Mouse (Mus musculus) embryonic facial prominence, embryonic 11.5 days (tissue): ENCODE results near the gene H2-Eb2. TPM values are rescaled to one million over a fixed set of nuclear protein-coding genes. Genes with fewer than 3 reads are reported as not detected.

ENCODE experiments used
- ATAC-seq: fragments of 200-750 bp; cut with Nextera tagmentation; replicated peaks from 2 replicates; pipeline ENCODE4 v1.8.0; 2017; ENCODE audit warnings: low read depth; ENCODE audit not compliant: insufficient number of reproducible peaks, low FRiP score, low TSS enrichment
- DNase-seq: peaks from one replicate; pipeline ENCODE4 v3.0.0-alpha.2; 2015; ENCODE audit warnings: low spot score
- H3K27ac ChIP-seq: fragments of 300-500 bp; sonication (generic); replicated peaks from 2 replicates; pipeline ENCODE4 v1.5.1; 2014; ENCODE audit warnings: mild to moderate bottlenecking, low read depth, low read length, control low read depth
- H3K27me3 ChIP-seq: fragments of 300-500 bp; sonication (generic); 2 replicates; pipeline ENCODE4 v1.6.1; 2014; ENCODE audit warnings: mild to moderate bottlenecking, low read length, moderate library complexity, mixed read lengths; ENCODE audit not compliant: control insufficient read depth, insufficient read depth
- H3K36me3 ChIP-seq: fragments of 300-500 bp; sonication (generic); replicated peaks from 2 replicates; pipeline ENCODE4 v1.6.1; 2014; ENCODE audit warnings: low read depth, mild to moderate bottlenecking, low read length, moderate library complexity, mixed read lengths; ENCODE audit not compliant: control insufficient read depth, insufficient read depth
- H3K4me1 ChIP-seq: fragments of 300-500 bp; sonication (generic); 2 replicates; pipeline ENCODE4 v1.6.1; 2014; ENCODE audit warnings: low read length, mixed read lengths; ENCODE audit not compliant: control insufficient read depth, insufficient read depth
- H3K4me2 ChIP-seq: fragments of 300-500 bp; sonication (generic); 2 replicates; pipeline ENCODE4 v1.6.1; 2014; ENCODE audit warnings: low read depth, mild to moderate bottlenecking, control low read depth, low read length, moderate library complexity
- H3K4me3 ChIP-seq: fragments of 300-500 bp; sonication (generic); 2 replicates; pipeline ENCODE4 v1.5.1; 2014; ENCODE audit warnings: low read depth, low read length, control low read depth
- H3K9ac ChIP-seq: fragments of 300-500 bp; sonication (generic); replicated peaks from 2 replicates; pipeline ENCODE4 v1.6.1; 2014; ENCODE audit warnings: mild to moderate bottlenecking, control low read depth, low read length
- H3K9me3 ChIP-seq: fragments of 300-500 bp; sonication (generic); replicated peaks from 2 replicates; pipeline ENCODE4 v1.6.1; 2016; ENCODE audit warnings: mild to moderate bottlenecking, low read length, inconsistent platforms, mixed read lengths; ENCODE audit not compliant: control insufficient read depth
- WGBS: fragments of 180-500 bp; shearing (Covaris S2); extraction: QIAGEN DNeasy Blood & Tissue Kit; methylation state at CpG from one replicate; pipeline ENCODE4 v1.1.7; 2014; 5-methylcytosine and 5-hydroxymethylcytosine counted together
- polyA plus RNA-seq: library from polyadenylated mRNA; unstranded; fragments of >200 nt; fragmentation: Nextera tagmentation; extraction: Ambion mirVana; gene quantifications from 2 replicates; pipeline ENCODE4 v1.2.1, GENCODE M21; 2014

H2-Eb2 gene
- polyA plus RNA-seq, 1 experiment from 2014 or later: not detected

DNA sequence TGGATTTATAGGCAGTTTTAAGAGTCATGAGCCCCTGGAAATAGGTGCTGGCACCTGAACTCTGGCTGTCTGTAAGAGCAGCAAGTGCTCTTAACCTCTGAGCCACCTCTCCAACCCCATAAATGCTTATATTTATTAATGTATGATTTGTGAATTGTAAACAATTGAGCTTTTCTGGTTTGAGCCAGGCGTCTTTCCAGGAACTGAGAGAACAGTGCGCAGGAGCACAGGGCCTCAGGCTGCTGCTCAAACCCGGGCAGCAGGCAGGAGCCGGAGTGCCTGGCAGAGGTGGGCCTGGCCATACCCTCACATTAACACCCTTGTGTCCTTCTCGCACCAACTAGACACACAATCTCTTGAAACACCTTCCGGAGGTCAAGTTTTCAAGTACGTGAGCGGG lies 25.4 kb upstream of the H2-Eb2 start:
- H3K9ac ChIP-seq: no peak overlapping the region
- H3K36me3 ChIP-seq: no peaks in the 10 kb centered on the region
- DNase-seq: no peak
- no peaks in the 10 kb centered on the region for H3K4me1 ChIP-seq
- no peak for ATAC-seq
- no peak overlapping the region for H3K4me2 ChIP-seq
- no peak overlapping the region for H3K27ac ChIP-seq
- H3K9me3 ChIP-seq: no peaks in the 10 kb centered on the region
- no peak overlapping the region for H3K4me3 ChIP-seq
- no peaks in the 10 kb centered on the region for H3K27me3 ChIP-seq
- WGBS: 86% methylated on average over 8 of the region's 8 CpGs

DNA sequence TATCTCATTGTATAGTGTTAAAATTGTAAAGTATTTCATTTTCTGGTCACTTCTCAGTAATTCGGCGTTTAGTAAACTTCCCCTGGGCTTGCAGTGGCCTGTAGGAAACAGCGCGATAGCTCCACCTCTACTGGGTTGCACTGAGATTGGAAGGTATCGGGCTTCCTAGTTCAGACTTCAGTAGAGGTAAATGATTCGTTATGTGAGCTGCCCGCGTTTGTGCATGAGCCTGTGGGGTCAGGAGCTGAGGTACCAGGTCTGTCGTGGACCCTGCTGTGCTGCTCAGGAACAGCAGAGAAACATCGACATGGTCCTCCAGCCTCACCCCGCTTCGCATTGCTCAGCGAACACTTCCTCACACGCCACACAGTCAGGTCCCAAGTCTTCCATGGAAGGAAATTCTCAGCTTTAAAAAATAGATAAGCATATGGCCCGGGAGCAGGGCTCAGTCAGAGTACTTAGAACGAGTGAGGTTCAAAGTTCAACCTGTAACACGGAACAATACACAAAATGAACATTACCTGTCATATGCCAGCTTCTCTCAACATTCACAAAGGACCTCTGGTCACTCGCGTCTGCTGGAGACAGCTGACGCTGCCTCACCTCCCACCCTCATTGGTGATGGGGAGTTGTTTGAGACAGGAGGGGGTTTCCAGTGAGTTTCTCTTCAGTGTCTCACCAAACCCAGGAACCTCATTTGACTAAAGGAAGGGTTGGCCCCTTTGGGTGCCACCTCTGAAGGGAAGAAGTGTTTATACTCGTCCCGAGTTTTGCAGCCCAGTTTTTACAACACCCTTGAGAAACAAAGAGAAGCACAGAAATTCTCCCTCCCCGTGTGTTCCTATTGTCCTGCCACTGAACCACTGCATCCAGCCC lies 24.5 kb upstream of the H2-Eb2 start:
- H3K4me3 ChIP-seq: no peak overlapping the region
- no peak for ATAC-seq
- WGBS: 78% methylated on average over 23 of the region's 23 CpGs
- no peaks in the 10 kb centered on the region for H3K4me1 ChIP-seq
- H3K9me3 ChIP-seq: no peaks in the 10 kb centered on the region
- no peaks in the 10 kb centered on the region for H3K27me3 ChIP-seq
- H3K36me3 ChIP-seq: no peaks in the 10 kb centered on the region
- H3K9ac ChIP-seq: no peak overlapping the region
- no peak overlapping the region for H3K4me2 ChIP-seq
- DNase-seq: no peak
- H3K27ac ChIP-seq: no peak overlapping the region

DNA sequence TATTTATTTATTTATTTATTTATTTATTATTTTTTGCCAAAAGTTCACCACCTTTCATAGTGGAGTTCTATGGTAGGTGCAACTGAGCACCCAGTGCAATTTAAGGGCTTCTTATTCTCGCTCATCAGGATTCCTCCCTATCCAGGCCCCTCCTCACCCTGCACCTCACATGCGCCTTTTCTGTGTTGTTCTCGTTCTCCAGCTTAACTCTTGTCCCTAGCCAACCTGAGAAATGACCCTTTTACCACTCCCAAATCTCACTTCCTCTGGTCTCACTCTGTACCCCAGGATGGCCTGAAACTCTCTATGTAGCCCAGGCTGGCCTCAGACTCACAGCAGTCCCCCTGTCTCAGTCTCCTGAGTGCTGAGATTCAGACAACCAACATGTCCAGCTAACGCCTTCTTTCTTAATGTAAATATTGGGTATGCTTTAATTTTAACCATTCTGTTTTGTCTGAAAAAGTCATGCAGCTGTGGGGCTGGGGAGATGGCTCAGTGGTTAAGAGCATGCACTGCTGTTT lies 23.7 kb upstream of the H2-Eb2 start:
- no peak for ATAC-seq
- H3K4me2 ChIP-seq: no peak overlapping the region
- H3K9me3 ChIP-seq: no peaks in the 10 kb centered on the region
- H3K27me3 ChIP-seq: no peaks in the 10 kb centered on the region
- 88% methylated on average over 4 of the region's 4 CpGs for WGBS
- H3K9ac ChIP-seq: no peak overlapping the region
- no peaks in the 10 kb centered on the region for H3K4me1 ChIP-seq
- H3K27ac ChIP-seq: no peak overlapping the region
- no peak for DNase-seq
- H3K36me3 ChIP-seq: no peaks in the 10 kb centered on the region
- H3K4me3 ChIP-seq: no peak overlapping the region

DNA sequence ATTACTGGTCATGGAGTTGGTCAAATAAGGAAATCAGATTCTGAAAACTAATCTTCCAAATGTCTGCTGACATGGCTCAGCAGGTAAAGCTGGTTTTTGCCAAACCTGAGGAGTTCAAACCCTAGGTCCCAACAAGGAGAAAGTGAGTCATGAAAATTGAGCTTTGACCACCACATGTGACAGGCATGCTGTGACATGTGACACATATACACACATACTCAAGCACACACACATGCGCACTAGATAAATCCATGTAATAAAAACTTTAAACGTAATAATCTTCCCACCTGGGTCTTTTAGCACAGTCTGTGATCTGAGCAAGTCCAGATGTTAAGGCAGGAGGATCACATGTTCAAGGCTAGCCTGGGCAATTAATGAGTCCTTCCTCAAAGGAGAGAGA lies 21.7 kb upstream of the H2-Eb2 start:
- DNase-seq: no peak
- Histone ChIP-seq H3K9me3 (no peaks in the 10 kb centered on the region), H3K27me3 (no peaks in the 10 kb centered on the region)

DNA sequence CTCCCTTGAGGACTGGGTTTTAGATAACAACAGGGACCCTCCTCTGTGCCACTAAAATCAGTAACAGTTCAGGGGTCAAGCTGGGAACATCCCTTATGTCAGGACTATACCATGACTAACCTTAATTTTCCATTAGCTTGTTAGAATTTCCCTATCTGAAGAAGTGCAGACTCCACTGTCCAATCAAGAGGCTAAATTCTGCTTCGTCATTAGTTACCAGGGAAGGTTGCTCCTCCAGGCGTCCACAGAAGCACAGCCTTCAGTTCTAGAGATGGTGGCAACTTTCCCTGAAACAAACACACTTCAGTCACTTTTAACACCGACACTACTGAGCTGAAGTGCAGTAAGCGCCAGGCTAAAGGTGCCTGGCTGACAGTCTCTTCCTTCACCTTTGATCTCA lies 20.7 kb upstream of the H2-Eb2 start:
- Histone ChIP-seq H3K27ac (no peak overlapping the region), H3K9ac (no peak overlapping the region), H3K4me3 (no peak overlapping the region), H3K36me3 (no peaks in the 10 kb centered on the region), H3K27me3 (no peaks in the 10 kb centered on the region), H3K9me3 (no peaks in the 10 kb centered on the region), H3K4me2 (no peak overlapping the region), H3K4me1 (no peaks in the 10 kb centered on the region)
- ATAC-seq (no peak), DNase-seq (peak; percentile 62)
- WGBS: 22% methylated on average over 4 of the region's 4 CpGs

More for the DNA sequence above, 21.7 kb upstream of the H2-Eb2 start:
- Histone ChIP-seq H3K36me3 (no peaks in the 10 kb centered on the region), H3K4me3 (no peak overlapping the region), H3K4me2 (no peak overlapping the region), H3K27ac (no peak overlapping the region), H3K9ac (no peak overlapping the region), H3K4me1 (no peaks in the 10 kb centered on the region)
- ATAC-seq: no peak
- 82% methylated on average over 2 of the region's 2 CpGs for WGBS

DNA sequence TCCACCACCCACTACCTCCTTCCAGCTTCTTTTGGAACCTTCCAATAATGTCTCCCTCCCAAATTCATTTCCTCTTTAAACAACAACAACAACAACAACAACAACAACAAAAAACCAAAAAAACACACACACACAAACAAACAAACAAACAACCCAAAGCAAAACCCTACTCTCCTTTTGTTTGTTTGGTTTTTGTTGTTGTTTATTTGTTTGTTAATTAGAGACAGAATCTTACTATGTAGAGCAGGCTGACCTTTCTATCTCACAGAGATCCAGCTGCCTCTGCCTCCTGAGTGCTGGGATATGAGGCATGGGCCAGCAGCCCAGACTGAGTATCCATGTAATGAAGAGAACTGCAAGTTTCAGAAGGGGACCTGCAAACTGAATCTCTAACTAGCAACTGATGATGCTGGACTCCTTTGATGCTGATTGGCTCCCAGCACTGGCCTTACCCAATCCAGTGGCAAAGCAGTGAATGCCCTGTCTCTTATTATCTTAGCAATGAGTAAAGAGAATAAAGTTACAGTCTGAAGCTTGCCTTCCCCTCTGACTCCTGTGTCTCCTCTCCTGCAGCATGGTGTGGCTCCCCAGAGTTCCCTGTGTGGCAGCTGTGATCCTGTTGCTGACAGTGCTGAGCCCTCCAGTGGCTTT lies 20.0 kb upstream of the H2-Eb2 start, which contains the start of gene H2-Eb1:
Gene H2-Eb1 (plus strand): TSS at position 488 of the 651 bp plus-strand sequence.
- H3K27ac ChIP-seq: no peak within 1 kb of the TSS
- no peaks in the 10 kb centered on the region for H3K9me3 ChIP-seq
- no peaks in the 10 kb centered on the region for H3K4me1 ChIP-seq
- no peak within 1 kb of the TSS for H3K4me3 ChIP-seq
- no peaks in the 10 kb centered on the region for H3K27me3 ChIP-seq
- DNase-seq (peak; percentile 87), ATAC-seq (0 out of 2 replicates have a peak, but pooled peaks have one; percentile 44)
- H3K9ac ChIP-seq: no peak within 1 kb of the TSS
- no peaks in the 10 kb centered on the region for H3K36me3 ChIP-seq
- H3K4me2 ChIP-seq: no peak within 1 kb of the TSS

DNA sequence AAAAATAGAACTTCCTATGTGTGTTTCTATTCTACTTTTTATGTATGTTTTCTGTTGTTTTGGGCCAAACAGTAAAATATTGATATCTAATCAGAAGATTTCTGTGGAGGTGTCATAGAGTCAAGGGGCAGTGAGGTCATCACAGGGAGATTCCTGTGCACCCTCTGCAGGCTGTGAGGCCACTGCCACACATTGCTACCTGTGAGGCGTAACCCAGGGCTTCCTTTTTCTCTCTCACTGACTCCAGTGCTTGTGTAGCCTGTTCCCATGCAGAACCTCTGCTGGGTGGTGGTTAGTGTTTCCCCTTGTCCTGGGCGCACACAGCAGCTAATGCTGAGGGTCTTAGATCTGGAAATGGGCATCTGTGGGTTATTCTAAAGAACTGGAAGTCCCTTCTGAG lies 19.1 kb upstream of the H2-Eb2 start:
- no peak for DNase-seq
- H3K27ac ChIP-seq: no peak overlapping the region
- no peak overlapping the region for H3K9ac ChIP-seq
- H3K4me1 ChIP-seq: no peaks in the 10 kb centered on the region
- H3K27me3 ChIP-seq: no peaks in the 10 kb centered on the region
- no peak overlapping the region for H3K4me2 ChIP-seq
- H3K36me3 ChIP-seq: no peaks in the 10 kb centered on the region
- ATAC-seq: no peak
- no peaks in the 10 kb centered on the region for H3K9me3 ChIP-seq
- WGBS: 77% methylated on average over 2 of the region's 2 CpGs
- no peak overlapping the region for H3K4me3 ChIP-seq

DNA sequence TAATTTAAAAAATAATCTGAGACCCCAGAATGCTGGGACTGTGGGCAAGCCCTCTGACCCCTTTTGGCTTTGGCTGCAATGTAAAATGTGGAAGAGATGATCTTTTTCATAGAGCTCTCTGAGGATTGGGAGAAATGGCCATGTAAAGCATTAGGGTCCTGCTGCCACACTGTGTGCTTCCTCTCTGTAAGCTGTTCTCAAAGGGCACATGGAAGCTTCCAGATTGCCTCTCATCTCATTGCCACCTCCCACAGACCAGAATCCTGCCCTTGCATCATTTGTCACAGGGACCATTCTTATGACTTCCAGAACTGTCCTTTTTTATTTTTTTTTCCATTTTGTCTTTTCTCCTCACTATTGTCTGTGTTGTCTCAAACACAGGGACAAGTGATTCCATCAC lies 18.2 kb upstream of the H2-Eb2 start:
- no peak overlapping the region for H3K27ac ChIP-seq
- no peak overlapping the region for H3K4me3 ChIP-seq
- DNase-seq (no peak), ATAC-seq (no peak)
- H3K4me1 ChIP-seq: no peaks in the 10 kb centered on the region
- H3K9me3 ChIP-seq: no peaks in the 10 kb centered on the region
- no peaks in the 10 kb centered on the region for H3K36me3 ChIP-seq
- no peak overlapping the region for H3K4me2 ChIP-seq
- H3K27me3 ChIP-seq: no peaks in the 10 kb centered on the region
- no peak overlapping the region for H3K9ac ChIP-seq
